Mouse (Mus musculus): ENCODE results near the gene Nf2. TPM values are rescaled to one million over a fixed set of nuclear protein-coding genes. Genes with fewer than 3 reads are reported as not detected.

The Nf2 gene
- polyA plus RNA-seq, 1 experiment = 90.2 TPM

GRCm38 (mm10) chr11:4750263-4750662 lies 99.1 kb downstream of the Nf2 start:
- Histone ChIP-seq H3K27me3 (ENCODE audit: control insufficient read depth, insufficient read depth, low read length) (peaks cover 2% of the 10 kb centered on the region; the same call in 1 of the 2 replicates), H3K36me3 (ENCODE audit: control insufficient read depth, insufficient read depth, low read length) (no peaks in the 10 kb centered on the region), H3K4me1 (ENCODE audit: control insufficient read depth, insufficient read depth, low read length) (peaks cover 16% of the 10 kb centered on the region), H3K4me3 (ENCODE audit: control insufficient read depth, low read depth, low read length) (no peak overlapping the region), H3K27ac (ENCODE audit: control insufficient read depth, insufficient read depth, low read depth, low read length) (no peak overlapping the region)
- TF ChIP-seq POLR2A (IDR thresholded peaks at IDR 0.05; ENCODE audit: control insufficient read depth, low read depth, low read length) (no peak), CTCF (IDR thresholded peaks at IDR 0.05; ENCODE audit: control insufficient read depth, insufficient read depth, insufficient replicate concordance, low read depth, low read length) (no peak)

GRCm38 (mm10) chr11:4747285-4747684 lies 102.1 kb downstream of the Nf2 start:
- TF ChIP-seq CTCF (IDR thresholded peaks at IDR 0.05; ENCODE audit: control insufficient read depth, insufficient read depth, insufficient replicate concordance, low read depth, low read length) (no peak), POLR2A (IDR thresholded peaks at IDR 0.05; ENCODE audit: control insufficient read depth, low read depth, low read length) (no peak)
- Histone ChIP-seq H3K27ac (ENCODE audit: control insufficient read depth, insufficient read depth, low read depth, low read length) (no peak overlapping the region), H3K4me3 (ENCODE audit: control insufficient read depth, low read depth, low read length) (no peak overlapping the region), H3K27me3 (ENCODE audit: control insufficient read depth, insufficient read depth, low read length) (peaks cover 2% of the 10 kb centered on the region; the same call in 1 of the 2 replicates), H3K4me1 (ENCODE audit: control insufficient read depth, insufficient read depth, low read length) (peaks cover 16% of the 10 kb centered on the region), H3K36me3 (ENCODE audit: control insufficient read depth, insufficient read depth, low read length) (no peaks in the 10 kb centered on the region)

- H3K27ac ChIP-seq (ENCODE audit: control insufficient read depth, insufficient read depth, low read depth, low read length) = no peak within 1 kb of the TSS
- no peaks in the 10 kb centered on the region for H3K36me3 ChIP-seq (ENCODE audit: control insufficient read depth, insufficient read depth, low read length)
- H3K4me3 ChIP-seq (ENCODE audit: control insufficient read depth, low read depth, low read length) = peak within 1 kb of the TSS; percentile 8; the same call in 1 of the 2 replicates
- no peak for TF ChIP-seq CTCF (IDR thresholded peaks at IDR 0.05; ENCODE audit: control insufficient read depth, insufficient read depth, insufficient replicate concordance, low read depth, low read length)
- peaks cover 2% of the 10 kb centered on the region; the same call in 1 of the 2 replicates for H3K27me3 ChIP-seq (ENCODE audit: control insufficient read depth, insufficient read depth, low read length)
- H3K4me1 ChIP-seq (ENCODE audit: control insufficient read depth, insufficient read depth, low read length) = peaks cover 16% of the 10 kb centered on the region
Measured at GRCm38 (mm10) chr11:4746733-4747132, 102.6 kb downstream of the Nf2 start, which contains the start of gene Cabp7. Cabp7 (minus strand) TSS chr11:4746778.

GRCm38 (mm10) chr11:4745969-4746368 lies 103.4 kb downstream of the Nf2 start:
- peaks cover 16% of the 10 kb centered on the region for H3K4me1 ChIP-seq (ENCODE audit: control insufficient read depth, insufficient read depth, low read length)
- H3K36me3 ChIP-seq (ENCODE audit: control insufficient read depth, insufficient read depth, low read length) = no peaks in the 10 kb centered on the region
- H3K27me3 ChIP-seq (ENCODE audit: control insufficient read depth, insufficient read depth, low read length) = peaks cover 2% of the 10 kb centered on the region; the same call in 1 of the 2 replicates
- no peak overlapping the region for H3K27ac ChIP-seq (ENCODE audit: control insufficient read depth, insufficient read depth, low read depth, low read length)
- no peak overlapping the region; the same call in 1 of the 2 replicates for H3K4me3 ChIP-seq (ENCODE audit: control insufficient read depth, low read depth, low read length)
- TF ChIP-seq POLR2A (IDR thresholded peaks at IDR 0.05; ENCODE audit: control insufficient read depth, low read depth, low read length) (no peak), CTCF (IDR thresholded peaks at IDR 0.05; ENCODE audit: control insufficient read depth, insufficient read depth, insufficient replicate concordance, low read depth, low read length) (no peak)

- Histone ChIP-seq H3K4me3 (ENCODE audit: control insufficient read depth, low read depth, low read length) (no peak overlapping the region), H3K4me1 (ENCODE audit: control insufficient read depth, insufficient read depth, low read length) (peaks cover 16% of the 10 kb centered on the region), H3K27ac (ENCODE audit: control insufficient read depth, insufficient read depth, low read depth, low read length) (no peak overlapping the region), H3K36me3 (ENCODE audit: control insufficient read depth, insufficient read depth, low read length) (no peaks in the 10 kb centered on the region), H3K27me3 (ENCODE audit: control insufficient read depth, insufficient read depth, low read length) (peaks cover 2% of the 10 kb centered on the region; the same call in 1 of the 2 replicates)
- no peak for TF ChIP-seq CTCF (IDR thresholded peaks at IDR 0.05; ENCODE audit: control insufficient read depth, insufficient read depth, insufficient replicate concordance, low read depth, low read length)
Measured at GRCm38 (mm10) chr11:4744691-4745090, 104.6 kb downstream of the Nf2 start.

GRCm38 (mm10) chr11:4740785-4741184 lies 108.6 kb downstream of the Nf2 start:
- no peak for TF ChIP-seq CTCF (IDR thresholded peaks at IDR 0.05; ENCODE audit: control insufficient read depth, insufficient read depth, insufficient replicate concordance, low read depth, low read length)
- TF ChIP-seq POLR2A (IDR thresholded peaks at IDR 0.05; ENCODE audit: control insufficient read depth, low read depth, low read length) = no peak
- peaks cover under 1% of the 10 kb centered on the region; the same call in 1 of the 2 replicates for H3K4me1 ChIP-seq (ENCODE audit: control insufficient read depth, insufficient read depth, low read length)
- H3K4me3 ChIP-seq (ENCODE audit: control insufficient read depth, low read depth, low read length) = no peak overlapping the region
- no peaks in the 10 kb centered on the region; the same call in 1 of the 2 replicates for H3K36me3 ChIP-seq (ENCODE audit: control insufficient read depth, insufficient read depth, low read length)
- no peaks in the 10 kb centered on the region for H3K27me3 ChIP-seq (ENCODE audit: control insufficient read depth, insufficient read depth, low read length)
- H3K27ac ChIP-seq (ENCODE audit: control insufficient read depth, insufficient read depth, low read depth, low read length) = no peak overlapping the region

GRCm38 (mm10) chr11:4738719-4739118 lies 110.6 kb downstream of the Nf2 start:
- Histone ChIP-seq H3K36me3 (ENCODE audit: control insufficient read depth, insufficient read depth, low read length) (no peaks in the 10 kb centered on the region; the same call in 1 of the 2 replicates), H3K27me3 (ENCODE audit: control insufficient read depth, insufficient read depth, low read length) (no peaks in the 10 kb centered on the region), H3K27ac (ENCODE audit: control insufficient read depth, insufficient read depth, low read depth, low read length) (no peak overlapping the region), H3K4me1 (ENCODE audit: control insufficient read depth, insufficient read depth, low read length) (no peaks in the 10 kb centered on the region), H3K4me3 (ENCODE audit: control insufficient read depth, low read depth, low read length) (no peak overlapping the region)
- no peak for TF ChIP-seq POLR2A (IDR thresholded peaks at IDR 0.05; ENCODE audit: control insufficient read depth, low read depth, low read length)
- no peak for TF ChIP-seq CTCF (IDR thresholded peaks at IDR 0.05; ENCODE audit: control insufficient read depth, insufficient read depth, insufficient replicate concordance, low read depth, low read length)

GRCm38 (mm10) chr11:4737682-4738081 lies 111.7 kb downstream of the Nf2 start:
- Histone ChIP-seq H3K36me3 (ENCODE audit: control insufficient read depth, insufficient read depth, low read length) (no peaks in the 10 kb centered on the region; the same call in 1 of the 2 replicates), H3K4me1 (ENCODE audit: control insufficient read depth, insufficient read depth, low read length) (no peaks in the 10 kb centered on the region), H3K27me3 (ENCODE audit: control insufficient read depth, insufficient read depth, low read length) (no peaks in the 10 kb centered on the region), H3K4me3 (ENCODE audit: control insufficient read depth, low read depth, low read length) (no peak overlapping the region), H3K27ac (ENCODE audit: control insufficient read depth, insufficient read depth, low read depth, low read length) (no peak overlapping the region)
- no peak for TF ChIP-seq CTCF (IDR thresholded peaks at IDR 0.05; ENCODE audit: control insufficient read depth, insufficient read depth, insufficient replicate concordance, low read depth, low read length)
